Mouse (Mus musculus) erythroblast, embryonic 14.5 days (primary cell): ENCODE data around the gene Acss3.

ENCODE experiments used
- GATA1 ChIP-seq: IDR thresholded peaks from 2 replicates; pipeline ENCODE4 v1.6.1; 2012; ENCODE audit warnings: low read length, inconsistent platforms, mixed read lengths
- TAL1 ChIP-seq: IDR thresholded peaks from 3 replicates; pipeline ENCODE4 v1.6.1; 2012; ENCODE audit warnings: low read length, inconsistent platforms, mixed read lengths

DNA sequence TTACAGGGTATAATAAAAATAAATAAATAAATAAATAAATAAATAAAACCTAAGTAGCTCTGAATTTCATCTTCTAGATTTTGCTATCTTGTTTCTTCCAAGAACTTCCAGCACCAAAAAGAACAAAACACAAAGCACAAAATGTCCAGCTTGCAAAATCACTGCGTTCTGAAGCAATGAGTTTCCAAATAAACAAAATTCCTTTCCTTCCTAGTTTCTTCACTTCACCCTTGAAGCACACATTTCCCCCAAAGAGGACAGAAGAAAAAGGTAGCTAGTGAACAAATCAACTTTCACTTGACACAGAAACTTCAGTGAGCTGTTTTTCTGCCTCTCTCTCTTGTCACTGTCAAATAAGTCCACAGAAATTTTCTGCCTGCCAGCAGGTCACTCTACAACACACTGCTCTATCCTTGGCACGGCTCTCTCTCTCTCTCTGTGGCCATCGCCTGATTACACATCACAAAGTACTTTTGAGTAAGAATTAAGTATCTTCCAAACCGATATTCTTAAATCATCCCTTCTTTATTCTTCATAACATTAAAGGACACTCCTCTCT lies 6.7 kb downstream of the Acss3 start:
- TF ChIP-seq GATA1 (no peak), TAL1 (no peak)
